Mouse (Mus musculus): Measurements from ENCODE around the gene Gpt2.

The Gpt2 gene

GRCm38 (mm10) chr8:85487906-85488620 is 4.3 kb upstream of the Gpt2 start:
- no peak for DNase-seq (ENCODE audit: low spot score in 2 of 2)

GRCm38 (mm10) chr8:85488631-85489030 is 3.7 kb upstream of the Gpt2 start:
- DNase-seq (ENCODE audit: low spot score in 2 of 2) = no peak

- DNase-seq (ENCODE audit: low spot score in 2 of 2) = no peak
Observed at GRCm38 (mm10) chr8:85489546-85489945, 2.8 kb upstream of the Gpt2 start.

- DNase-seq (ENCODE audit: low spot score in 2 of 2) = peak in 1 of 2 experiments; percentile 40
Observed at GRCm38 (mm10) chr8:85492940-85493931, 860 bp downstream of the Gpt2 start.

- no peak for DNase-seq (ENCODE audit: low spot score in 2 of 2)
Observed at GRCm38 (mm10) chr8:85496125-85496524, 3.7 kb downstream of the Gpt2 start.

- DNase-seq (ENCODE audit: low spot score in 2 of 2) = no peak
Observed at GRCm38 (mm10) chr8:85496778-85497177, 4.4 kb downstream of the Gpt2 start.

- no peak for DNase-seq (ENCODE audit: low spot score in 2 of 2)
Observed at GRCm38 (mm10) chr8:85498577-85498976, 6.2 kb downstream of the Gpt2 start.

- no peak for DNase-seq (ENCODE audit: low spot score in 2 of 2)
Observed at GRCm38 (mm10) chr8:85500460-85500859, 8.1 kb downstream of the Gpt2 start.

- DNase-seq (ENCODE audit: low spot score in 2 of 2) = peak in 1 of 2 experiments; percentile 60
Observed at GRCm38 (mm10) chr8:85500955-85501685, 8.7 kb downstream of the Gpt2 start.

GRCm38 (mm10) chr8:85502381-85502780 is 10.0 kb downstream of the Gpt2 start:
- no peak for DNase-seq (ENCODE audit: low spot score in 2 of 2)

- DNase-seq (ENCODE audit: low spot score in 2 of 2) = no peak
Observed at GRCm38 (mm10) chr8:85503065-85503464, 10.7 kb downstream of the Gpt2 start.

- no peak for DNase-seq (ENCODE audit: low spot score in 2 of 2)
Observed at GRCm38 (mm10) chr8:85504704-85505103, 12.3 kb downstream of the Gpt2 start.

GRCm38 (mm10) chr8:85506620-85507019 is 14.2 kb downstream of the Gpt2 start:
- DNase-seq (ENCODE audit: low spot score in 2 of 2) = no peak

- DNase-seq (ENCODE audit: low spot score in 2 of 2) = no peak
Observed at GRCm38 (mm10) chr8:85508661-85509060, 16.3 kb downstream of the Gpt2 start.

- DNase-seq (ENCODE audit: low spot score in 2 of 2) = no peak
Observed at GRCm38 (mm10) chr8:85512234-85512633, 19.9 kb downstream of the Gpt2 start.

GRCm38 (mm10) chr8:85513283-85513682 is 20.9 kb downstream of the Gpt2 start:
- DNase-seq (ENCODE audit: low spot score in 2 of 2) = no peak

GRCm38 (mm10) chr8:85515391-85515790 is 23.0 kb downstream of the Gpt2 start:
- peak; percentile 78 to 85 for DNase-seq (ENCODE audit: low spot score in 2 of 2)

GRCm38 (mm10) chr8:85517336-85517735 is 25.0 kb downstream of the Gpt2 start:
- peak; percentile 68 to 73 for DNase-seq (ENCODE audit: low spot score in 2 of 2)

GRCm38 (mm10) chr8:85517956-85518355 is 25.6 kb downstream of the Gpt2 start:
- DNase-seq (ENCODE audit: low spot score in 2 of 2) = peak in 1 of 2 experiments; percentile 61

- DNase-seq (ENCODE audit: low spot score in 2 of 2) = no peak
Observed at GRCm38 (mm10) chr8:85520586-85520985, 28.2 kb downstream of the Gpt2 start.

- DNase-seq (ENCODE audit: low spot score in 2 of 2) = no peak
Observed at GRCm38 (mm10) chr8:85521332-85521731, 29.0 kb downstream of the Gpt2 start.

GRCm38 (mm10) chr8:85524086-85524485 is 31.7 kb downstream of the Gpt2 start:
- DNase-seq (ENCODE audit: low spot score in 2 of 2) = no peak
